Mouse (Mus musculus) liver, embryonic 16.5 days (tissue): ENCODE measurements around the gene Coro1c. TPM values are rescaled to one million over a fixed set of nuclear protein-coding genes. Genes with fewer than 3 reads are reported as not detected.

Experiments
- ATAC-seq: fragments of 200-750 bp; cut with Nextera tagmentation; 2 replicates; pipeline ENCODE4 v1.8.0; 2017; ENCODE audit warnings: low read depth, mild to moderate bottlenecking, moderate number of reproducible peaks, moderate library complexity
- H3K27ac ChIP-seq: fragments of 300-500 bp; sonication (generic); 2 replicates; pipeline ENCODE4 v1.5.1; 2014; ENCODE audit warnings: mild to moderate bottlenecking, low read length
- H3K27me3 ChIP-seq: fragments of 300-500 bp; sonication (generic); 2 replicates; pipeline ENCODE4 v1.6.1; 2014; ENCODE audit warnings: low read depth, low read length, mixed read lengths; ENCODE audit not compliant: control insufficient read depth, insufficient read depth
- H3K36me3 ChIP-seq: fragments of 300-500 bp; sonication (generic); 2 replicates; pipeline ENCODE4 v1.6.1; 2014; ENCODE audit warnings: mild to moderate bottlenecking; ENCODE audit not compliant: control insufficient read depth, insufficient read depth
- H3K4me1 ChIP-seq: fragments of 300-500 bp; sonication (generic); 2 replicates; pipeline ENCODE4 v1.6.1; 2014; ENCODE audit warnings: low read depth, low read length, mixed read lengths; ENCODE audit not compliant: control insufficient read depth
- H3K4me2 ChIP-seq: fragments of 300-500 bp; sonication (generic); 2 replicates; pipeline ENCODE4 v1.6.1; 2014; ENCODE audit warnings: low read depth, low read length, mixed read lengths
- H3K4me3 ChIP-seq: fragments of 300-500 bp; sonication (generic); 2 replicates; pipeline ENCODE4 v1.5.1; 2014; ENCODE audit warnings: low read depth, mild to moderate bottlenecking, low read length
- H3K9ac ChIP-seq: fragments of 300-500 bp; sonication (generic); 2 replicates; pipeline ENCODE4 v1.6.1; 2014; ENCODE audit warnings: low read depth, low read length
- H3K9me3 ChIP-seq: fragments of 300-500 bp; sonication (generic); replicated peaks from 2 replicates; pipeline ENCODE4 v1.6.1; 2016; ENCODE audit warnings: low read length; ENCODE audit not compliant: control insufficient read depth
- WGBS: fragments of 180-500 bp; shearing (Covaris S2); extraction: QIAGEN DNeasy Blood & Tissue Kit; methylation state at CpG from one replicate; pipeline ENCODE4 v1.1.7; 2014; ENCODE audit not compliant: insufficient replicate concordance; 5-methylcytosine and 5-hydroxymethylcytosine counted together
- polyA plus RNA-seq: library from polyadenylated mRNA; unstranded; fragments of >200 nt; fragmentation: Nextera tagmentation; extraction: Ambion mirVana; gene quantifications from 2 replicates; pipeline ENCODE4 v1.2.1, GENCODE M21; 2015

The Coro1c gene
- polyA plus RNA-seq, 1 experiment from 2014 or later, result 40.8 TPM

GRCm38 (mm10) chr5:113850680-113851230, 57.8 kb downstream of the Coro1c start:
- 48% methylated on average over 8 of the region's 8 CpGs for WGBS
- no peak overlapping the region for H3K9ac ChIP-seq
- peaks cover 16% of the 10 kb centered on the region for H3K36me3 ChIP-seq
- no peak overlapping the region for H3K4me2 ChIP-seq
- H3K9me3 ChIP-seq, result no peaks in the 10 kb centered on the region
- H3K4me3 ChIP-seq, result no peak overlapping the region
- ATAC-seq, result peak; percentile 39
- H3K27me3 ChIP-seq, result no peaks in the 10 kb centered on the region
- no peak overlapping the region for H3K27ac ChIP-seq
- H3K4me1 ChIP-seq, result peaks cover 28% of the 10 kb centered on the region

GRCm38 (mm10) chr5:113847636-113848035, 60.9 kb downstream of the Coro1c start:
- no peaks in the 10 kb centered on the region for H3K27me3 ChIP-seq

GRCm38 (mm10) chr5:113846656-113847055, 61.9 kb downstream of the Coro1c start:
- Histone ChIP-seq H3K9me3 (no peaks in the 10 kb centered on the region), H3K27me3 (no peaks in the 10 kb centered on the region), H3K36me3 (peaks cover 33% of the 10 kb centered on the region), H3K4me1 (peaks cover 36% of the 10 kb centered on the region), H3K27ac (peak overlapping the region; percentile 59), H3K4me3 (peak overlapping the region; percentile 6; the same call in 1 of the 2 replicates), H3K4me2 (peak overlapping the region; percentile 36), H3K9ac (peak overlapping the region; percentile 24; the same call in 1 of the 2 replicates)
- WGBS, result 29% methylated on average over 8 of the region's 8 CpGs
- ATAC-seq, result peak; percentile 96

More at GRCm38 (mm10) chr5:113847636-113848035, 60.9 kb downstream of the Coro1c start:
- Histone ChIP-seq H3K4me3 (no peak overlapping the region), H3K9me3 (no peaks in the 10 kb centered on the region), H3K27ac (no peak overlapping the region), H3K36me3 (peaks cover 30% of the 10 kb centered on the region), H3K4me1 (peaks cover 32% of the 10 kb centered on the region), H3K4me2 (no peak overlapping the region), H3K9ac (no peak overlapping the region)
- no peak for ATAC-seq
- 83% methylated on average over 9 of the region's 9 CpGs for WGBS

DNA sequence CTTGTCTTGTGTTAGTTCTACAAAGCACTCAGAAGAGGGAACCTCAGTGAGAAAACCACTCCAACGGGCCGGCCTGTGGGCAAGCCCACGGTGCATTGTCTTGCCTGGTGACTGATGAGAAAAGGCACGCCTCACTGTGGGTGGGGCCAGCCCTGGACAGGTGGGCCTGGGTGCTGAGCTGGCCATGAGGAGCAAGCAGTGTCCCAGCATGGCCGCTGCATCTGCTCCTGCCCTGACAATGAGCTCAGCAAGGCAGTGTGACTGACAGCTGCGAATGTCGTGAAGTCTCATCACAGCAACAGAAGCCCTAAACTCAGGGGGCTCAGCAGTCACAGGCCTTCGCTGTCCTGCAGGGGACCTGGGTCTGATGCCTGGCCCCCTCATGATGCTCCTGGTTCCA, 62.9 kb downstream of the Coro1c start:
- Histone ChIP-seq H3K9ac (no peak overlapping the region), H3K9me3 (no peaks in the 10 kb centered on the region), H3K4me1 (peaks cover 32% of the 10 kb centered on the region), H3K27me3 (no peaks in the 10 kb centered on the region), H3K36me3 (peaks cover 30% of the 10 kb centered on the region), H3K4me3 (no peak overlapping the region), H3K27ac (no peak overlapping the region), H3K4me2 (no peak overlapping the region)
- 80% methylated on average over 8 of the region's 8 CpGs for WGBS
- ATAC-seq, result no peak

GRCm38 (mm10) chr5:113844721-113845120, 63.8 kb downstream of the Coro1c start:
- peaks cover 29% of the 10 kb centered on the region for H3K4me1 ChIP-seq

DNA sequence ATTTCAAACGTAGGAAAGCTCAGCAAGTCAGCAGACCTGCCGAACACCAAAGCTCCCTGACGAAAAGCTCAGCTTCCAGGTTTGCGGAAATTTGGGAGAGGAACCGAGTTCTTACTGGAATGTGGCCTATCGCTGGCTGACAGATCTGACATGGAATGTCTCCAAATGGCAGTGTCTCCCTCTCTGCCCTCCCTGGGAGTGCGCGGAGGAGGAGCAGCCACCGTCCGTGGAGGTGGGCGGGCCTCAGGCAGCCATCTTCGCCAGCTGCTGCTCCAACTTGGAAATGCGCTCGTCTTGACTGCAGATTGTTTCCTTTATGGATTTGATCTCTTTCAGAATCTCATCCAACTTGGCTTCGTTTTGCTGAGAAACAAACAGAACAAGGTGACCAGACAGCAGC, 64.5 kb downstream of the Coro1c start:
- Histone ChIP-seq H3K27ac (no peak overlapping the region), H3K4me1 (peaks cover 29% of the 10 kb centered on the region), H3K4me3 (no peak overlapping the region), H3K9me3 (no peaks in the 10 kb centered on the region), H3K27me3 (no peaks in the 10 kb centered on the region), H3K4me2 (no peak overlapping the region), H3K36me3 (peaks cover 20% of the 10 kb centered on the region), H3K9ac (no peak overlapping the region)
- 79% methylated on average over 15 of the region's 15 CpGs for WGBS
- ATAC-seq, result no peak

More at GRCm38 (mm10) chr5:113844721-113845120, 63.8 kb downstream of the Coro1c start:
- no peak overlapping the region for H3K9ac ChIP-seq
- H3K27me3 ChIP-seq, result no peaks in the 10 kb centered on the region
- ATAC-seq, result no peak
- WGBS, result 44% methylated on average over 7 of the region's 7 CpGs
- peaks cover 25% of the 10 kb centered on the region for H3K36me3 ChIP-seq
- H3K4me2 ChIP-seq, result no peak overlapping the region
- no peaks in the 10 kb centered on the region for H3K9me3 ChIP-seq
- H3K27ac ChIP-seq, result no peak overlapping the region
- H3K4me3 ChIP-seq, result no peak overlapping the region

- peaks cover 29% of the 10 kb centered on the region for H3K4me1 ChIP-seq
- H3K4me2 ChIP-seq, result no peak overlapping the region
- 0 out of 2 replicates have a peak overlapping the region, but pooled peaks have one; percentile 13 for H3K27ac ChIP-seq
- H3K4me3 ChIP-seq, result no peak overlapping the region
- H3K9me3 ChIP-seq, result no peaks in the 10 kb centered on the region
- 71% methylated on average over 9 of the region's 9 CpGs for WGBS
- peaks cover 20% of the 10 kb centered on the region for H3K36me3 ChIP-seq
- no peak overlapping the region for H3K9ac ChIP-seq
- no peaks in the 10 kb centered on the region for H3K27me3 ChIP-seq
- no peak for ATAC-seq
These were observed 65.7 kb downstream of the Coro1c start for GRCm38 (mm10) chr5:113842906-113843305.

DNA sequence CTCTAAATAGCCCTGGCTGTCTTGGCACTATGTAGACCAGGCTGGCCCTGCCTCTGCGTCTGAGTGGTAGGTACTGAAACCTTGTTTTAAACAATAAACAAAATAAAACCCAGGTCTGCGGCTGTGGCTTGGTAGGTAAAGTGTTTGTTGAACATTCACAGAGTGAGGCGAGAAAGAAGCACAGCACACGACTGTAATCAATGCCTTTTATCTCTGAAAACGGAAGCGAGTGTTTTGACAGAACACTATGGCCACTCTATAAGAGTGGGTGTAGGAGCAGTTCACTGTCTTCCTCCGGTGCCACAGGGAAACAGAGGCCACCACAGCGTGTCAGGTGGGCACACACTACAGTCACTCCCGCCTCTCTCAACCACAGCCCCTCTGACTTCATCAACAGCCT, 66.3 kb downstream of the Coro1c start:
- Histone ChIP-seq H3K9me3 (no peaks in the 10 kb centered on the region), H3K27me3 (no peaks in the 10 kb centered on the region), H3K27ac (0 out of 2 replicates have a peak overlapping the region, but pooled peaks have one; percentile 48), H3K4me3 (no peak overlapping the region), H3K9ac (no peak overlapping the region), H3K4me1 (peaks cover 22% of the 10 kb centered on the region), H3K36me3 (peaks cover 20% of the 10 kb centered on the region), H3K4me2 (no peak overlapping the region)
- no peak for ATAC-seq
- 42% methylated on average over 9 of the region's 9 CpGs for WGBS
